Mouse (Mus musculus): ENCODE results near the gene Pdzd8. TPM values are rescaled to one million over a fixed set of nuclear protein-coding genes. Genes with fewer than 3 reads are reported as not detected.

The Pdzd8 gene
- polyA plus RNA-seq, 1 experiment from 2014 or later = 16.5 TPM

GRCm38 (mm10) chr19:59354906-59355305 lies 9.3 kb upstream of the Pdzd8 start:
- Histone ChIP-seq H3K27me3 (ENCODE audit: insufficient read depth, low read length) (no peaks in the 10 kb centered on the region), H3K9ac (no peak overlapping the region), H3K9me3 (ENCODE audit: low read depth, low read length) (no peaks in the 10 kb centered on the region), H3K27ac (ENCODE audit: low read depth) (no peak overlapping the region), H3K4me2 (no peak overlapping the region), H3K4me1 (ENCODE audit: insufficient read depth) (no peaks in the 10 kb centered on the region), H3K4me3 (ENCODE audit: low read depth, low read length) (no peak overlapping the region), H3K36me3 (ENCODE audit: insufficient read depth) (no peaks in the 10 kb centered on the region)
- DNase-seq (no peak), ATAC-seq (ENCODE audit: insufficient read depth) (no peak)
- no peak for TF ChIP-seq CTCF (IDR thresholded peaks at IDR 0.05; ENCODE audit: low read depth)
- 38% methylated on average over 2 of the region's 2 CpGs for WGBS

- H3K4me3 ChIP-seq (ENCODE audit: low read depth, low read length) = no peak overlapping the region
- 43% methylated on average over 3 of the region's 3 CpGs for WGBS
- no peak overlapping the region for H3K9ac ChIP-seq
- H3K27ac ChIP-seq (ENCODE audit: low read depth) = no peak overlapping the region
- no peaks in the 10 kb centered on the region for H3K4me1 ChIP-seq (ENCODE audit: insufficient read depth)
- H3K9me3 ChIP-seq (ENCODE audit: low read depth, low read length) = no peaks in the 10 kb centered on the region
- DNase-seq (no peak), ATAC-seq (ENCODE audit: insufficient read depth) (no peak)
- H3K4me2 ChIP-seq = no peak overlapping the region
- no peaks in the 10 kb centered on the region for H3K36me3 ChIP-seq (ENCODE audit: insufficient read depth)
- no peak for TF ChIP-seq CTCF (IDR thresholded peaks at IDR 0.05; ENCODE audit: low read depth)
- H3K27me3 ChIP-seq (ENCODE audit: insufficient read depth, low read length) = no peaks in the 10 kb centered on the region
Observed at GRCm38 (mm10) chr19:59352760-59353159, 7.2 kb upstream of the Pdzd8 start.

GRCm38 (mm10) chr19:59351151-59351889 lies 5.7 kb upstream of the Pdzd8 start:
- ATAC-seq (ENCODE audit: insufficient read depth) (no peak), DNase-seq (no peak)
- H3K4me2 ChIP-seq = no peak overlapping the region
- H3K27me3 ChIP-seq (ENCODE audit: insufficient read depth, low read length) = no peaks in the 10 kb centered on the region
- no peaks in the 10 kb centered on the region for H3K4me1 ChIP-seq (ENCODE audit: insufficient read depth)
- H3K27ac ChIP-seq (ENCODE audit: low read depth) = no peak overlapping the region
- WGBS = 58% methylated on average over 15 of the region's 15 CpGs
- H3K9me3 ChIP-seq (ENCODE audit: low read depth, low read length) = no peaks in the 10 kb centered on the region
- no peak for TF ChIP-seq CTCF (IDR thresholded peaks at IDR 0.05; ENCODE audit: low read depth)
- no peaks in the 10 kb centered on the region for H3K36me3 ChIP-seq (ENCODE audit: insufficient read depth)
- no peak overlapping the region for H3K4me3 ChIP-seq (ENCODE audit: low read depth, low read length)
- no peak overlapping the region for H3K9ac ChIP-seq

GRCm38 (mm10) chr19:59350273-59350903 lies 4.8 kb upstream of the Pdzd8 start:
- no peak overlapping the region for H3K4me2 ChIP-seq
- ATAC-seq (ENCODE audit: insufficient read depth) = no peak
- WGBS = 79% methylated on average over 7 of the region's 7 CpGs
- no peak overlapping the region for H3K4me3 ChIP-seq (ENCODE audit: low read depth, low read length)
- no peaks in the 10 kb centered on the region for H3K27me3 ChIP-seq (ENCODE audit: insufficient read depth, low read length)
- no peaks in the 10 kb centered on the region for H3K4me1 ChIP-seq (ENCODE audit: insufficient read depth)
- no peak overlapping the region for H3K9ac ChIP-seq
- TF ChIP-seq CTCF (IDR thresholded peaks at IDR 0.05; ENCODE audit: low read depth) = no peak
- DNase-seq = no peak
- H3K27ac ChIP-seq (ENCODE audit: low read depth) = no peak overlapping the region
- no peaks in the 10 kb centered on the region for H3K9me3 ChIP-seq (ENCODE audit: low read depth, low read length)
- H3K36me3 ChIP-seq (ENCODE audit: insufficient read depth) = no peaks in the 10 kb centered on the region

GRCm38 (mm10) chr19:59349329-59349960 lies 3.9 kb upstream of the Pdzd8 start:
- Histone ChIP-seq H3K36me3 (ENCODE audit: insufficient read depth) (no peaks in the 10 kb centered on the region), H3K27me3 (ENCODE audit: insufficient read depth, low read length) (no peaks in the 10 kb centered on the region), H3K4me2 (no peak overlapping the region), H3K4me1 (ENCODE audit: insufficient read depth) (no peaks in the 10 kb centered on the region; the same call in 1 of the 2 replicates), H3K9ac (no peak overlapping the region), H3K9me3 (ENCODE audit: low read depth, low read length) (no peaks in the 10 kb centered on the region), H3K27ac (ENCODE audit: low read depth) (no peak overlapping the region), H3K4me3 (ENCODE audit: low read depth, low read length) (no peak overlapping the region)
- 85% methylated on average over 6 of the region's 6 CpGs for WGBS
- no peak for TF ChIP-seq CTCF (IDR thresholded peaks at IDR 0.05; ENCODE audit: low read depth)
- no peak for DNase-seq
- ATAC-seq (ENCODE audit: insufficient read depth) = no peak

- H3K4me1 ChIP-seq (ENCODE audit: insufficient read depth) = peaks cover 6% of the 10 kb centered on the region
- H3K4me2 ChIP-seq = peak overlapping the region; percentile 98
- TF ChIP-seq CTCF (IDR thresholded peaks at IDR 0.05; ENCODE audit: low read depth) = no peak
- WGBS = 2% methylated on average over 11 of the region's 11 CpGs
- peak overlapping the region; percentile 91 for H3K9ac ChIP-seq
- no peaks in the 10 kb centered on the region for H3K36me3 ChIP-seq (ENCODE audit: insufficient read depth)
- DNase-seq (no peak), ATAC-seq (ENCODE audit: insufficient read depth) (no peak; the same call in 1 of the 2 replicates)
- peak overlapping the region; percentile 91 for H3K4me3 ChIP-seq (ENCODE audit: low read depth, low read length)
- H3K27ac ChIP-seq (ENCODE audit: low read depth) = peak overlapping the region; percentile 92
- no peaks in the 10 kb centered on the region for H3K27me3 ChIP-seq (ENCODE audit: insufficient read depth, low read length)
- no peaks in the 10 kb centered on the region for H3K9me3 ChIP-seq (ENCODE audit: low read depth, low read length)
Observed at GRCm38 (mm10) chr19:59346325-59346724, 745 bp upstream of the Pdzd8 start.

GRCm38 (mm10) chr19:59345081-59345657 lies 411 bp downstream of the Pdzd8 start:
- no peaks in the 10 kb centered on the region for H3K36me3 ChIP-seq (ENCODE audit: insufficient read depth)
- WGBS = under 1% methylated on average over 54 of the region's 70 CpGs
- DNase-seq = peak; percentile 57
- peak overlapping the region; percentile 92 for H3K27ac ChIP-seq (ENCODE audit: low read depth)
- peak; percentile 72 for ATAC-seq (ENCODE audit: insufficient read depth)
- H3K4me3 ChIP-seq (ENCODE audit: low read depth, low read length) = peak overlapping the region; percentile 91
- peaks cover 6% of the 10 kb centered on the region for H3K4me1 ChIP-seq (ENCODE audit: insufficient read depth)
- peak overlapping the region; percentile 91 for H3K9ac ChIP-seq
- peak; percentile 27; the same call in 1 of the 2 replicates for TF ChIP-seq CTCF (IDR thresholded peaks at IDR 0.05; ENCODE audit: low read depth)
- H3K4me2 ChIP-seq = peak overlapping the region; percentile 98
- H3K27me3 ChIP-seq (ENCODE audit: insufficient read depth, low read length) = no peaks in the 10 kb centered on the region
- H3K9me3 ChIP-seq (ENCODE audit: low read depth, low read length) = no peaks in the 10 kb centered on the region

All from lung, embryonic 14.5 days (tissue).